Mouse (Mus musculus) hindbrain, postnatal 0 days (tissue): ENCODE results near the gene Phyhd1. TPM values are rescaled to one million over a fixed set of nuclear protein-coding genes. Genes with fewer than 3 reads are reported as not detected.

Experiments
- ATAC-seq: fragments of 200-750 bp; cut with Nextera tagmentation; 2 replicates; pipeline ENCODE4 v1.8.0; 2017; ENCODE audit warnings: mild to moderate bottlenecking, moderate TSS enrichment, moderate library complexity
- DNase-seq: peaks from one replicate; pipeline ENCODE4 v3.0.0-alpha.2; 2015; ENCODE audit warnings: low spot score
- H3K27ac ChIP-seq: fragments of 300-500 bp; sonication (generic); 2 replicates; pipeline ENCODE4 v1.5.1; 2014; ENCODE audit warnings: mild to moderate bottlenecking
- H3K27me3 ChIP-seq: fragments of 300-500 bp; sonication (generic); 2 replicates; pipeline ENCODE4 v1.6.1; 2014; ENCODE audit warnings: low read length, mixed read lengths; ENCODE audit not compliant: insufficient read depth
- H3K36me3 ChIP-seq: fragments of 300-500 bp; sonication (generic); 2 replicates; pipeline ENCODE4 v1.6.1; 2014; ENCODE audit warnings: low read length, mixed read lengths; ENCODE audit not compliant: insufficient read depth
- H3K4me1 ChIP-seq: fragments of 300-500 bp; sonication (generic); 2 replicates; pipeline ENCODE4 v1.6.1; 2014; ENCODE audit warnings: antibody characterized with exemption, low read length, mixed read lengths; ENCODE audit not compliant: insufficient read depth
- H3K4me2 ChIP-seq: fragments of 300-500 bp; sonication (generic); 2 replicates; pipeline ENCODE4 v1.6.1; 2014; ENCODE audit warnings: low read depth, mild to moderate bottlenecking, low read length, moderate library complexity, mixed read lengths
- H3K4me3 ChIP-seq: fragments of 300-500 bp; sonication (generic); 2 replicates; pipeline ENCODE4 v1.5.1; 2014; ENCODE audit warnings: low read length
- H3K9ac ChIP-seq: fragments of 300-500 bp; sonication (generic); replicated peaks from 2 replicates; pipeline ENCODE4 v1.6.1; 2014; ENCODE audit warnings: mild to moderate bottlenecking, low read length, moderate library complexity, mixed read lengths
- H3K9me3 ChIP-seq: fragments of 300-500 bp; sonication (generic); 2 replicates; pipeline ENCODE4 v1.6.1; 2016; ENCODE audit warnings: low read length, mixed read lengths
- CTCF ChIP-seq: IDR thresholded peaks from 2 replicates; pipeline ENCODE4 v1.5.1; 2016; ENCODE audit warnings: antibody characterized with exemption, control low read depth, low read depth
- WGBS: fragments of 180-500 bp; shearing (Covaris S2); extraction: QIAGEN DNeasy Blood & Tissue Kit; methylation state at CpG from one replicate; pipeline ENCODE4 v1.1.7; 2014; 5-methylcytosine and 5-hydroxymethylcytosine counted together
- polyA plus RNA-seq: library from polyadenylated mRNA; unstranded; fragments of >200 nt; fragmentation: Nextera tagmentation; extraction: Ambion mirVana; gene quantifications from 2 replicates; pipeline ENCODE4 v1.2.1, GENCODE M21; 2015
- total RNA-seq: library from RNA; depleted of rRNA; stranded (reverse); fragments of >200 nt; gene quantifications from 2 replicates; pipeline ENCODE4 v1.2.3, GENCODE M21; 2014

Phyhd1 gene
- total and polyA plus RNA-seq, 2 experiments from 2014 or later, result 5.6 to 7.4 TPM

GRCm38 (mm10) chr2:30261064-30261736 is 4.8 kb upstream of the Phyhd1 start:
- Histone ChIP-seq H3K4me2 (no peak overlapping the region), H3K27ac (peak overlapping the region; percentile 51; the same call in 1 of the 2 replicates), H3K36me3 (peaks cover 44% of the 10 kb centered on the region), H3K27me3 (no peaks in the 10 kb centered on the region), H3K9me3 (no peaks in the 10 kb centered on the region), H3K9ac (no peak overlapping the region), H3K4me1 (peaks cover 21% of the 10 kb centered on the region), H3K4me3 (no peak overlapping the region)
- no peak for ATAC-seq
- peak; percentile 32 for TF ChIP-seq CTCF
- peak; percentile 27 for DNase-seq
- WGBS, result 80% methylated on average over 4 of the region's 4 CpGs

GRCm38 (mm10) chr2:30261921-30262839 is 3.8 kb upstream of the Phyhd1 start:
- Histone ChIP-seq H3K4me1 (peaks cover 26% of the 10 kb centered on the region), H3K36me3 (peaks cover 34% of the 10 kb centered on the region; the same call in 1 of the 2 replicates), H3K27ac (peak overlapping the region; percentile 51), H3K9me3 (no peaks in the 10 kb centered on the region), H3K9ac (no peak overlapping the region), H3K27me3 (no peaks in the 10 kb centered on the region), H3K4me2 (no peak overlapping the region), H3K4me3 (no peak overlapping the region)
- DNase-seq (peak; percentile 18), ATAC-seq (no peak)
- peak; percentile 13; the same call in 1 of the 2 replicates for TF ChIP-seq CTCF
- 60% methylated on average over 18 of the region's 18 CpGs for WGBS

GRCm38 (mm10) chr2:30262840-30263441 is 3.1 kb upstream of the Phyhd1 start:
- DNase-seq (peak; percentile 91), ATAC-seq (peak; percentile 73)
- Histone ChIP-seq H3K4me3 (no peak overlapping the region), H3K4me2 (no peak overlapping the region), H3K27me3 (no peaks in the 10 kb centered on the region), H3K4me1 (peaks cover 26% of the 10 kb centered on the region), H3K27ac (peak overlapping the region; percentile 48; the same call in 1 of the 2 replicates), H3K9ac (no peak overlapping the region), H3K36me3 (peaks cover 29% of the 10 kb centered on the region; the same call in 1 of the 2 replicates), H3K9me3 (no peaks in the 10 kb centered on the region)
- no peak for TF ChIP-seq CTCF
- 17% methylated on average over 4 of the region's 4 CpGs for WGBS

GRCm38 (mm10) chr2:30263811-30264210 is 2.2 kb upstream of the Phyhd1 start:
- Histone ChIP-seq H3K27me3 (no peaks in the 10 kb centered on the region), H3K4me3 (no peak overlapping the region), H3K36me3 (peaks cover 29% of the 10 kb centered on the region; the same call in 1 of the 2 replicates), H3K27ac (peak overlapping the region; percentile 48; the same call in 1 of the 2 replicates), H3K9me3 (no peaks in the 10 kb centered on the region), H3K4me1 (peaks cover 26% of the 10 kb centered on the region), H3K4me2 (no peak overlapping the region), H3K9ac (no peak overlapping the region)
- ATAC-seq (no peak), DNase-seq (no peak)
- TF ChIP-seq CTCF, result no peak
- WGBS, result 86% methylated on average over 6 of the region's 6 CpGs

- Histone ChIP-seq H3K36me3 (peaks cover 22% of the 10 kb centered on the region; the same call in 1 of the 2 replicates), H3K9me3 (no peaks in the 10 kb centered on the region), H3K4me2 (no peak overlapping the region), H3K4me1 (peaks cover 26% of the 10 kb centered on the region), H3K27ac (peak overlapping the region; percentile 86), H3K9ac (no peak overlapping the region), H3K4me3 (no peak overlapping the region), H3K27me3 (no peaks in the 10 kb centered on the region)
- DNase-seq, result no peak
- TF ChIP-seq CTCF, result no peak
- WGBS, result 49% methylated on average over 7 of the region's 7 CpGs
- 0 out of 2 replicates have a peak, but pooled peaks have one; percentile 18 for ATAC-seq
These were observed 1.1 kb upstream of the Phyhd1 start for GRCm38 (mm10) chr2:30264671-30265519.
